Mouse (Mus musculus) T-helper 1 cell (primary cell): Measurements from ENCODE around the gene Ptgis.
"Not testable (repeated sequence)": the region's sequence is repeated elsewhere in the genome, so short reads cannot be mapped to it uniquely, and the experiment has no call there.

Experiments used
- in situ Hi-C: fragments of 300-600 bp; cut with MboI, MseI; formaldehyde crosslinking; loops from one replicate; pipeline ENCODE4 v1.15.1; 2025; ENCODE audit warnings: high pct_unique_total_duplicates

Gene Ptgis

DNA sequence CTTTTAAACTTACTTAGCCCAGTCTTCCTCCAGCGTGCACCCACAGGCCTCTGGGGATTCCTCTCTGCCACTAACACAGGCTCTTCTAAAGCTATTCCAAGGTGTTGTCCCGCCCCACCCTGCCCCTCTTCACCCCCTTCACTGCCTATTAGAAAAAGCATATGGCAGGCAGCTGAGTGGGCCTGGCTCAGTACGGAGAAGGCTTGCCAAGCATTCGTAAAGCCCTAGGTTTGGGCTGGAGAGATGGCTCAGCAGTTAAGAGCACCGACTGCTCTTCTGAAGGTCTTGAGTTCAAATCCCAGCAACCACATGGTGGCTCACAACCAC, 7.4 kb downstream of the Ptgis start:
- in situ Hi-C loops = no loop called here

- in situ Hi-C loops = no loop called here
Observed at GRCm38 (mm10) chr2:167232132-167233008, 8.0 kb downstream of the Ptgis start.

GRCm38 (mm10) chr2:167230554-167230953, 9.8 kb downstream of the Ptgis start:
- in situ Hi-C loops = no loop called here

- in situ Hi-C loops = loop anchor here (5.0 kb wide), 1 partner anchor 52 kb away; no protein-coding TSS in a partner anchor
Observed at GRCm38 (mm10) chr2:167224937-167225336, 15.5 kb downstream of the Ptgis start.

GRCm38 (mm10) chr2:167224194-167224593, 16.2 kb downstream of the Ptgis start:
- in situ Hi-C loops = no loop called here

DNA sequence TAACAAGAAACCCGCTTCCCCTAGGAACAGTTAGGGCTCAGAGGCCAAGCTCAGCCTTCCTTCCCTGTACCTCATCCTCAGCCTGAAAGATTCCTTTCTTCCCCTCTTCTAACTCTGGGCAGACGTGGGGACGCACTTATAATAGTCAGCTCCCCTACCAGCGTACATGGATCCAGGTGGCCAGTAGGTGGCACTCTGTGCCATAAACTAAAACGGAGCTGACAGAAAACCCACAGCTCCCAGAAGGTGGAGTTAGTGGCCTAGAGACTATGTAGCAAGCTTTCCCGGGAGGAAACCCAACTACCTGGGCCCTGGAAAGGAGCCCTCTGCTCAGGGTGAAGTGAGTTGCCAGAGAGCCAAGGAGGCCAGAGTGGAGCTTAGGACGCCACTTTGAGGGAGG, 18.3 kb downstream of the Ptgis start:
- in situ Hi-C loops = no loop called here

DNA sequence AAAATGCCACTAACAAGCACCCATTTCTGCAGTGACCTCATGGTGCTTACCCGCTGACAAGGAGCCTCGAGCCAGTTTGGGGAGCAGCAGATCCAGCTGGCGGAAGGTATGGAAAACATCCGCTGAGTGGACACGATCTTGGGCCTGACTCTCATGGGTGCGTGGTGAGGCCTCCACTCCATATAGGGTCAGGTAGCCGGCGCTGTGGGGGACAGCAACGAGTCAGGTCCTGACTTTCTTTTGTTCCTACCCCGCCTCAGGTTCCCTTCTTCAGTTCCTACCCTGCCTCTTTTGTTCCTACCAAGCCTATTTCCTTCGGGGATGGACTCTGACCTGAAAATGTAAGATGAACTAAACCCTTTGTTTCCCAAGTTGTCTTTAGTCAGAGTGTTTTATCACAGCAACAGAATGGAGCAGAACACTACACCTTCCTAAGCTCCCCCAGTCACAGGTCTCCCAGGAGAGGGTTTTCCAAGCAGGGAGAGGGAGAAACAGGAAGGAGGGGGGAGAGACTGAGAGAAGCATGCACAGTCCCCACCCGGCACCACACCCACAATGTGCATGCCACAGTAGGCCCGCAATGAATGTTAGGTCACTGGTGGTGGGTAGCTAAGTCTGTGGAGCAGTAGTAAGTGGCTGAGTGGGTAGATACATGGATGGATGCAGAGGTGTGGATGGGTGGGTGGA, 19.1 kb downstream of the Ptgis start:
- in situ Hi-C loops = no loop called here

DNA sequence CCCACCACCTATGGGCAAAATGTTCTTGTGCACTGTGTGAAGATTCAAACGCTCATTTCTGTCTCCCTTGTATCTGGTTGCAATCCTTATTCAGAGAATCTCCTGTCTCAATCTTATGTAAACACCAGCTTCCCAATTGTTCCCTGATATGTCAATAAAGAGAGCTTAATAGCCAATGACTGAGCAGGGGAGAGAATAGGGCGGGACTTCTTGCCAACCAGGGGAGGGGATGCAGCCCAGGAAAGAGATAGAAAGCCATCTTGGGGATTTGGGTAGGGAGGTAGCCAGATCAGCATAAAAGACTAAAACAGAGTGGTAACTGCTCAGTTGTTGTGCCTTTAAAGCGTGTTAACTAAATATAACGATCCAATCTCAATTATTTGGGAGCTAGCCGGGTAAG, 19.7 kb downstream of the Ptgis start:
- in situ Hi-C loops = no loop called here

GRCm38 (mm10) chr2:167219154-167219775, 21.1 kb downstream of the Ptgis start:
- in situ Hi-C loops = loop anchor here (5.0 kb wide), 1 partner anchor 147 kb away; no protein-coding TSS in a partner anchor

GRCm38 (mm10) chr2:167213666-167214065, 26.7 kb downstream of the Ptgis start:
- in situ Hi-C loops = no loop called here

DNA sequence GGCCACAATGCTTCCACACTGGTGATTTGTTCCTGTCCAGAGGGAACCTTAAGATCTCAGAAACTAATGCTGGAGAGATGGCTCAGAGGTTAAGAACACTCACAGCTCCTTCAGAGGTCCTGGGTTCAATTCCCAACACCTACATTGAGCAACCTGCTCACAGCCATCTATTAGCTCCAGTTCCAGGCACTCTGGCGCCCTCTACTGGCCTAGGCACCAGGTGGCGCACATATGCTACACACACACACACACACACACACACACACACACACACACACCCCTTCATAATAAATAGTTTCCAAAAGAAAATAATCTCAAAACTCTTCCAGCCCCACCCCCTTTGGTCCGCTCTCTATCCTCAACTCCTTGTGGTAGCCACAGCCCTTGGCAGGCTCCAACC, 27.3 kb downstream of the Ptgis start:
- in situ Hi-C loops = no loop called here

GRCm38 (mm10) chr2:167212551-167212950, 27.9 kb downstream of the Ptgis start:
- in situ Hi-C loops = no loop called here

GRCm38 (mm10) chr2:167212089-167212488, 28.3 kb downstream of the Ptgis start:
- in situ Hi-C loops = no loop called here

DNA sequence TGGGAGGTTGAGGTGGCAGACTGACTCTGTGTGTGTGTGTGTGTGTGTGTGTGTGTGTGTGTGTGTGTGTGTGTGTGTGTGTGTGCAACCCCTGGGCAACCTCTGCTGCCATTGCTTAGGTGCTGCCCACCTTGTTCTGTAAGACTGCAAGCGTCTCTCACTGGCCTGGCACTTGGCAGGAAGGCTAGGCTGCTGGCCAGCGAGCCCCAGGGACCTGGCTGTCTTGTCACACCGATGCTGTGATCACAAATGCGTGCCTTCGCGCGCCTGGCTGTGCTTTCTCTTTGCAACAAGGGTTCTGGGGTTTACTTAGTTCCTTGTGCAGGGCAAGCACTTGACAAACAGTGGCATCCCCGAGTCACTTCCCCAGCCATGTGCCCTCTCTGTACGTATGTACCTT, 30.5 kb downstream of the Ptgis start:
- in situ Hi-C loops = no loop called here

GRCm38 (mm10) chr2:167208984-167209383, 31.4 kb downstream of the Ptgis start:
- in situ Hi-C loops = no loop called here

- in situ Hi-C loops = no loop called here
Observed at GRCm38 (mm10) chr2:167205918-167206629, 34.3 kb downstream of the Ptgis start.

DNA sequence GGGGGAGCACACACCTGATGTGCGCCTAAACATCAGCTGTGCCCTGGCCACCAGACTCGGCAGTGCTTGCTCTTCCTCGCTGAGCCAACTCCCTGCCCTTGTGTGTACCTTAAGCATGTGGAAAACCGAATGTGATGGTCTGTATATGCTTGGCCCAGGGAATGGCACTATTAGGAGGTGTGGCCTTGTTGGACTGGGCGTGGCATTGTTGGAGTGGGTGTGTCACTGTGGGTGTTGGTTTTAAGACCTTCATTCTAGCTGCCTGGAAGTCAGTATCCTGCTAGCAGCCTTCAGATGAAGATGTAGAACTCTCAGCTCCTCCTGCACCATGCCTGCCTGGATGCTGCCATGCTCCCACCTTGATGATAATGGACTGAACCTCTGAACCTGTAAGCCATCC, 35.7 kb downstream of the Ptgis start:
- in situ Hi-C loops = not testable (repeated sequence)

GRCm38 (mm10) chr2:167203505-167204166, 36.8 kb downstream of the Ptgis start:
- in situ Hi-C loops = no loop called here

DNA sequence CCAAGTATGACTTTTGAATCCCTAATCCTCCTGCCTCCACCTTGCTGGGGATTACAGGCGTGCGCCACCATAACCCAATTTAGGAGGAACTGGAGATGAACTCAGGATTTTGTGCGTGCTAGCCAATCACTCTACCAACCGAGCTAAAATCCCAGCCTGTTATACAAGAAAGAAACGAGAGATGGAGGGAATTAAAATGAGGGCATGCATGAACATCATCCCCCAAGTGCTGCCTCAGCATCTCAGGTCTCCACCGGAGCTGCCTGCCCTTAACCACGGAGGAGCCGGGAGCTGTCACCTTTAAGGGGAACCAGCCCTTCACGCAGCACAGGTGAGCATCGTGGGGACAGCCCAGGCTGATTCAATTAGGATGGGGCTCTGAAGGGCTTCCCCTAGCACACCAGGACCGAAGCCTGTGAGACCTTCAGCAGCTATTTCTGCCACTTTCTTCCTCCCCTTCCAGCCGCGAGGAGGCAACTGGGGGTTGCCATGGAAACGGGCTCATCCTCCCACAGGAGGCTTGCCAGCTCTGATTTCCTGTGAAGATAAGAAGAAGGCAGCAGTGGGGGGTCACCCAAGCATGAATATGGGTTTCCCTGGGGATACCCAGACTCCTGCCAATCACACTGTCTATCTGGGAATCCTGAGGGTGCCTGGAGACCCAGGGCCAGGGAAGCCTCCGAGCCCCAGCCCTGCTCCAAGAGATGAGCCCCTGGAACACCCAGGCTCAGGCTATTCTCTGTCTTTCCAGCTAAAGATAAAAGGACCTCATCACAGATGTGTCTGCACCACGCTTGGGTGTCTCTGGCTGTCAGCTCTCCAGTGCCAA, 38.7 kb downstream of the Ptgis start:
- in situ Hi-C loops = no loop called here

DNA sequence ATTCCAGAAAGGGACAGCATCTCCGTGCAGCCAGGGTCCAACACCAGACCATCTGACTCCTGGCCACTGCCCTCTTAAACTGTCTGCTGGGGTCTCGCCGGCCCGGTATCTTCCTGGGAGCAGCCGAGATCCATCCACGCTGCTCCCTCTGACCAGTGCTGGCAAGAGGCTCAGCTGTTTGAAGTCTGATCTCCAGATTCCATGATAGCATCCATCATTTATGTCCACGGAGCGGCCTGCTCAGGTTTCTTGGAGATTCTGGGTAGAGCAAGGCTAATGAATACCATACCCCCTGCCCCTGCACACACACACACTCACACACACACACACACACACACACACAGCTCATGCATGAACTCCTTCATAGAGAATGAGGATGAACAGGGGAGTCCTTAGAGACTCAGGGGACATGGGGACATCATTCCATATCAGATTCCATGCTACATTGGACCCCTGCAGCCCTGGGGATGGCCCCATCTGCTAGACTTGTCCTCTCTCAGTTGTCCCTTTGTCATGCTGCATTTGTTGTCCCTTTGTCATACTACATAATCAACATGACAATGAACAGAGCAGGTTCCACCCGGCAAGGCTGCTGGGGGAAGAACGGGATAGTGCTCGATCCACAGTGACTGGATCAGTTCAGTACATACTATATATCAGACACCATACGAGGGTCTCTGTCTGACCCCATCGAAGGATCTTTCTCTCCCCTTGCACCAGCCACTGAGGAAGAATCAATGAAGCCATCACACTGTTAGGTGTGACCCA, 41.6 kb downstream of the Ptgis start:
- in situ Hi-C loops = no loop called here
